Mouse (Mus musculus): ENCODE measurements at regions not wholly inside any gene's neighbourhood (a gene's known extent, or its start where the extent isn't known, plus 50 kb on each side); places are given as distances from the start of the nearest gene placed in this dataset.

- H3K27ac ChIP-seq (ENCODE audit: low read depth): no peak overlapping the region
- H3K9ac ChIP-seq (ENCODE audit: low read length): no peak overlapping the region
- no peaks in the 10 kb centered on the region for H3K9me3 ChIP-seq (ENCODE audit: control insufficient read depth, low read length)
- ATAC-seq (replicated peaks; ENCODE audit: low FRiP score, low TSS enrichment, low read depth): no peak
- H3K4me1 ChIP-seq (replicated peaks; ENCODE audit: control insufficient read depth, insufficient read depth, low read length): no peaks in the 10 kb centered on the region
- H3K4me2 ChIP-seq (ENCODE audit: low read length): no peak overlapping the region
- no peak for DNase-seq (ENCODE audit: low spot score)
- no peak overlapping the region for H3K4me3 ChIP-seq (ENCODE audit: low read depth, low read length)
- H3K36me3 ChIP-seq (ENCODE audit: control insufficient read depth, insufficient read depth, low read length): no peaks in the 10 kb centered on the region
- no peaks in the 10 kb centered on the region for H3K27me3 ChIP-seq (replicated peaks; ENCODE audit: control insufficient read depth, insufficient read depth, low read length)
- 81% methylated on average over 3 of the region's 3 CpGs for WGBS
Measured at GRCm38 (mm10) chr2:115318551-115318950, 263.0 kb upstream of the BC052040 start.

- WGBS: 48% methylated on average over 5 of the region's 5 CpGs
- Histone ChIP-seq H3K9ac (ENCODE audit: low read length) (no peak overlapping the region), H3K9me3 (ENCODE audit: control insufficient read depth, low read length) (no peaks in the 10 kb centered on the region), H3K4me1 (replicated peaks; ENCODE audit: control insufficient read depth, insufficient read depth, low read length) (no peaks in the 10 kb centered on the region), H3K27me3 (replicated peaks; ENCODE audit: control insufficient read depth, insufficient read depth, low read length) (no peaks in the 10 kb centered on the region), H3K27ac (ENCODE audit: low read depth) (no peak overlapping the region), H3K4me2 (ENCODE audit: low read length) (no peak overlapping the region), H3K36me3 (ENCODE audit: control insufficient read depth, insufficient read depth, low read length) (no peaks in the 10 kb centered on the region), H3K4me3 (ENCODE audit: low read depth, low read length) (no peak overlapping the region)
- no peak for DNase-seq (ENCODE audit: low spot score)
- ATAC-seq (replicated peaks; ENCODE audit: low FRiP score, low TSS enrichment, low read depth): no peak
Measured at GRCm38 (mm10) chr2:115322582-115322981, 258.9 kb upstream of the BC052040 start.

GRCm38 (mm10) chr2:115326526-115326925, 255.0 kb upstream of the BC052040 start:
- WGBS: 74% methylated on average over 2 of the region's 2 CpGs
- DNase-seq (ENCODE audit: low spot score) (no peak), ATAC-seq (replicated peaks; ENCODE audit: low FRiP score, low TSS enrichment, low read depth) (no peak)
- Histone ChIP-seq H3K4me3 (ENCODE audit: low read depth, low read length) (no peak overlapping the region), H3K36me3 (ENCODE audit: control insufficient read depth, insufficient read depth, low read length) (no peaks in the 10 kb centered on the region), H3K9me3 (ENCODE audit: control insufficient read depth, low read length) (no peaks in the 10 kb centered on the region), H3K27ac (ENCODE audit: low read depth) (no peak overlapping the region), H3K4me2 (ENCODE audit: low read length) (no peak overlapping the region), H3K27me3 (replicated peaks; ENCODE audit: control insufficient read depth, insufficient read depth, low read length) (no peaks in the 10 kb centered on the region), H3K9ac (ENCODE audit: low read length) (no peak overlapping the region), H3K4me1 (replicated peaks; ENCODE audit: control insufficient read depth, insufficient read depth, low read length) (no peaks in the 10 kb centered on the region)

GRCm38 (mm10) chr2:115338178-115338577, 243.3 kb upstream of the BC052040 start:
- 47% methylated on average over 7 of the region's 7 CpGs for WGBS

GRCm38 (mm10) chr2:115339034-115339433, 242.5 kb upstream of the BC052040 start:
- Histone ChIP-seq H3K36me3 (ENCODE audit: control insufficient read depth, insufficient read depth, low read length) (no peaks in the 10 kb centered on the region), H3K9me3 (ENCODE audit: control insufficient read depth, low read length) (no peaks in the 10 kb centered on the region), H3K4me3 (ENCODE audit: low read depth, low read length) (no peak overlapping the region), H3K27me3 (replicated peaks; ENCODE audit: control insufficient read depth, insufficient read depth, low read length) (no peaks in the 10 kb centered on the region), H3K4me2 (ENCODE audit: low read length) (no peak overlapping the region), H3K27ac (ENCODE audit: low read depth) (no peak overlapping the region), H3K4me1 (replicated peaks; ENCODE audit: control insufficient read depth, insufficient read depth, low read length) (no peaks in the 10 kb centered on the region), H3K9ac (ENCODE audit: low read length) (no peak overlapping the region)
- ATAC-seq (replicated peaks; ENCODE audit: low FRiP score, low TSS enrichment, low read depth): no peak
- DNase-seq (ENCODE audit: low spot score): no peak
- 76% methylated on average over 4 of the region's 4 CpGs for WGBS

More at GRCm38 (mm10) chr2:115338178-115338577, 243.3 kb upstream of the BC052040 start:
- H3K27me3 ChIP-seq (replicated peaks; ENCODE audit: control insufficient read depth, insufficient read depth, low read length): no peaks in the 10 kb centered on the region
- no peaks in the 10 kb centered on the region for H3K36me3 ChIP-seq (ENCODE audit: control insufficient read depth, insufficient read depth, low read length)
- ATAC-seq (replicated peaks; ENCODE audit: low FRiP score, low TSS enrichment, low read depth): no peak
- H3K27ac ChIP-seq (ENCODE audit: low read depth): no peak overlapping the region
- H3K9ac ChIP-seq (ENCODE audit: low read length): no peak overlapping the region
- no peaks in the 10 kb centered on the region for H3K4me1 ChIP-seq (replicated peaks; ENCODE audit: control insufficient read depth, insufficient read depth, low read length)
- no peaks in the 10 kb centered on the region for H3K9me3 ChIP-seq (ENCODE audit: control insufficient read depth, low read length)
- no peak overlapping the region for H3K4me3 ChIP-seq (ENCODE audit: low read depth, low read length)
- no peak for DNase-seq (ENCODE audit: low spot score)
- H3K4me2 ChIP-seq (ENCODE audit: low read length): no peak overlapping the region

- no peaks in the 10 kb centered on the region for H3K9me3 ChIP-seq (ENCODE audit: control insufficient read depth, low read length)
- H3K4me2 ChIP-seq (ENCODE audit: low read length): no peak overlapping the region
- H3K36me3 ChIP-seq (ENCODE audit: control insufficient read depth, insufficient read depth, low read length): no peaks in the 10 kb centered on the region
- no peaks in the 10 kb centered on the region for H3K27me3 ChIP-seq (replicated peaks; ENCODE audit: control insufficient read depth, insufficient read depth, low read length)
- H3K4me1 ChIP-seq (replicated peaks; ENCODE audit: control insufficient read depth, insufficient read depth, low read length): peaks cover 7% of the 10 kb centered on the region; the same call in 1 of the 2 replicates
- no peak overlapping the region for H3K9ac ChIP-seq (ENCODE audit: low read length)
- 93% methylated on average over 14 of the region's 14 CpGs for WGBS
- no peak for ATAC-seq (replicated peaks; ENCODE audit: low FRiP score, low TSS enrichment, low read depth)
- no peak for DNase-seq (ENCODE audit: low spot score)
- H3K4me3 ChIP-seq (ENCODE audit: low read depth, low read length): no peak overlapping the region
- H3K27ac ChIP-seq (ENCODE audit: low read depth): no peak overlapping the region
Measured at GRCm38 (mm10) chr2:115342360-115342759, 239.2 kb upstream of the BC052040 start.

- H3K9me3 ChIP-seq (ENCODE audit: control insufficient read depth, low read length): no peaks in the 10 kb centered on the region
- peaks cover 10% of the 10 kb centered on the region; the same call in 1 of the 2 replicates for H3K4me1 ChIP-seq (replicated peaks; ENCODE audit: control insufficient read depth, insufficient read depth, low read length)
- no peak overlapping the region for H3K27ac ChIP-seq (ENCODE audit: low read depth)
- H3K36me3 ChIP-seq (ENCODE audit: control insufficient read depth, insufficient read depth, low read length): no peaks in the 10 kb centered on the region
- 34% methylated on average over 6 of the region's 6 CpGs for WGBS
- no peak overlapping the region for H3K4me3 ChIP-seq (ENCODE audit: low read depth, low read length)
- H3K27me3 ChIP-seq (replicated peaks; ENCODE audit: control insufficient read depth, insufficient read depth, low read length): no peaks in the 10 kb centered on the region
- no peak overlapping the region for H3K4me2 ChIP-seq (ENCODE audit: low read length)
- DNase-seq (ENCODE audit: low spot score): no peak
- no peak for ATAC-seq (replicated peaks; ENCODE audit: low FRiP score, low TSS enrichment, low read depth)
- H3K9ac ChIP-seq (ENCODE audit: low read length): no peak overlapping the region
Measured at GRCm38 (mm10) chr2:115346551-115346950, 235.0 kb upstream of the BC052040 start.

- H3K9me3 ChIP-seq (ENCODE audit: control insufficient read depth, low read length): no peaks in the 10 kb centered on the region
- no peak overlapping the region for H3K4me3 ChIP-seq (ENCODE audit: low read depth, low read length)
- no peak overlapping the region for H3K27ac ChIP-seq (ENCODE audit: low read depth)
- no peak overlapping the region for H3K9ac ChIP-seq (ENCODE audit: low read length)
- H3K4me2 ChIP-seq (ENCODE audit: low read length): no peak overlapping the region
- no peaks in the 10 kb centered on the region for H3K36me3 ChIP-seq (ENCODE audit: control insufficient read depth, insufficient read depth, low read length)
- ATAC-seq (replicated peaks; ENCODE audit: low FRiP score, low TSS enrichment, low read depth) (no peak), DNase-seq (ENCODE audit: low spot score) (no peak)
- WGBS: 3% methylated on average over 2 of the region's 2 CpGs
- no peaks in the 10 kb centered on the region for H3K27me3 ChIP-seq (replicated peaks; ENCODE audit: control insufficient read depth, insufficient read depth, low read length)
- H3K4me1 ChIP-seq (replicated peaks; ENCODE audit: control insufficient read depth, insufficient read depth, low read length): peaks cover 10% of the 10 kb centered on the region; the same call in 1 of the 2 replicates
Measured at GRCm38 (mm10) chr2:115348263-115348662, 233.3 kb upstream of the BC052040 start.

- H3K36me3 ChIP-seq (ENCODE audit: control insufficient read depth, insufficient read depth, low read length): no peaks in the 10 kb centered on the region
- no peak overlapping the region for H3K4me3 ChIP-seq (ENCODE audit: low read depth, low read length)
- H3K4me2 ChIP-seq (ENCODE audit: low read length): no peak overlapping the region
- no peak for DNase-seq (ENCODE audit: low spot score)
- no peak overlapping the region for H3K27ac ChIP-seq (ENCODE audit: low read depth)
- H3K27me3 ChIP-seq (replicated peaks; ENCODE audit: control insufficient read depth, insufficient read depth, low read length): no peaks in the 10 kb centered on the region
- ATAC-seq (replicated peaks; ENCODE audit: low FRiP score, low TSS enrichment, low read depth): no peak
- no peaks in the 10 kb centered on the region for H3K9me3 ChIP-seq (ENCODE audit: control insufficient read depth, low read length)
- no peaks in the 10 kb centered on the region for H3K4me1 ChIP-seq (replicated peaks; ENCODE audit: control insufficient read depth, insufficient read depth, low read length)
- 32% methylated on average over 6 of the region's 6 CpGs for WGBS
- H3K9ac ChIP-seq (ENCODE audit: low read length): no peak overlapping the region
Measured at GRCm38 (mm10) chr2:115371072-115371471, 210.4 kb upstream of the BC052040 start.
